In the genomic region with DNA sequence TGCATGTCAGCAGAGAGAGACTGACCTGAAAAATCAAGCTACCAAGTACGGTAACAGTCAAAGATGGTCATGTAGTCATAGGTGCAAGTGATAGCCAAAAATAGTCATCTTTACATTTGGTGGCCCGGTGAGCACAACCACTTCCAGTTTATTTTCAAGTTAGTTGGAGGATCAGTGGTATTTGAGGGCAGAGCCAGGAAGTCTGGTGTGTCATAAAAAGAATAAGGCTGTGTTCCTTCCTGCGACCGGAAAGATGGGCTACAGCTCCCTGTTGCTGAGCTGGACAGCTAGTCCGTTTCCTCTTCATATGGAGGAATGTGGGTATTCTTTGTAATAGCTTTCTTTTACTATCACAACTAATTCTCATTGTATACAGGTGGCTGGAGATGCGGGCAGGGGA, we compare ENCODE assay signal across 22 mouse cellular contexts.
A peak's percentile ranks its signal among the peaks of the same experiment; 100 is the strongest.
DNase-seq lines count a peak whose midpoint lies in the region; ATAC-seq and TF ChIP-seq lines count a peak whose summit lies in the region.
"Had no signal": no experiment of that assay in that cellular context is flagged by ENCODE, and none has a peak within 500 bp of the region (broad histone marks: within the 10 kb centered on the region; RNA-seq: fewer than 3 reads in every experiment).

No protein-coding gene starts in this region.

- H3K4me3 ChIP-seq in forebrain, embryonic 11.5 days (ENCODE audit: low read depth, low read length): no peak overlapping the region
- no peak overlapping the region for H3K4me3 ChIP-seq in forebrain, postnatal 0 days (ENCODE audit: low read depth, low read length)
- no peak overlapping the region for H3K4me3 ChIP-seq in midbrain, embryonic 10.5 days
- no peak overlapping the region for H3K4me3 ChIP-seq in midbrain, postnatal 0 days (ENCODE audit: low read depth, low read length)
- H3K4me3 ChIP-seq: embryonic facial prominence, embryonic 12.5 days; heart, adult 2 months; heart, embryonic 13.5 days; hindbrain, embryonic 13.5 days had no signal

- no peak overlapping the region for H3K27ac ChIP-seq in forebrain, embryonic 11.5 days (ENCODE audit: low read depth, low read length)
- no peak overlapping the region for H3K27ac ChIP-seq in forebrain, postnatal 0 days (ENCODE audit: low read depth, low read length)
- H3K27ac ChIP-seq in midbrain, embryonic 10.5 days (replicated peaks): peak overlapping the region; percentile 74
- H3K27ac ChIP-seq in midbrain, postnatal 0 days (ENCODE audit: low read depth, low read length): no peak overlapping the region
- H3K27ac ChIP-seq: embryonic facial prominence, embryonic 12.5 days; heart, adult 2 months; heart, embryonic 13.5 days; hindbrain, embryonic 13.5 days had no signal

- no peaks in the 10 kb centered on the region for H3K9me3 ChIP-seq in forebrain, embryonic 11.5 days (ENCODE audit: control insufficient read depth, low read length)
- no peaks in the 10 kb centered on the region for H3K9me3 ChIP-seq in forebrain, postnatal 0 days (ENCODE audit: low read length)
- H3K9me3 ChIP-seq in midbrain, embryonic 10.5 days (replicated peaks): no peaks in the 10 kb centered on the region
- H3K9me3 ChIP-seq in midbrain, postnatal 0 days (ENCODE audit: low read length): no peaks in the 10 kb centered on the region
- H3K9me3 ChIP-seq: embryonic facial prominence, embryonic 12.5 days; heart, embryonic 13.5 days; hindbrain, embryonic 13.5 days had no signal

- TF ChIP-seq CTCF in forebrain, postnatal 0 days (IDR thresholded peaks at IDR 0.05; ENCODE audit: low read depth): no peak
- TF ChIP-seq CTCF in midbrain, postnatal 0 days (IDR thresholded peaks at IDR 0.05): no peak

- H3K27me3 ChIP-seq in forebrain, embryonic 11.5 days (ENCODE audit: control insufficient read depth, insufficient read depth, low read length): no peaks in the 10 kb centered on the region
- H3K27me3 ChIP-seq in forebrain, postnatal 0 days (ENCODE audit: insufficient read depth, low read length): no peaks in the 10 kb centered on the region
- H3K27me3 ChIP-seq in midbrain, embryonic 10.5 days (ENCODE audit: low read depth, poor library complexity, severe bottlenecking): peaks cover 3% of the 10 kb centered on the region; the same call in 1 of the 2 replicates
- no peaks in the 10 kb centered on the region for H3K27me3 ChIP-seq in midbrain, postnatal 0 days (ENCODE audit: insufficient read depth, low read length)
- H3K27me3 ChIP-seq in splenic B cell, adult 2 months (ENCODE audit: control insufficient read depth, insufficient read depth, low read length, poor library complexity, severe bottlenecking): no peaks in the 10 kb centered on the region
- H3K27me3 ChIP-seq: embryonic facial prominence, embryonic 12.5 days; heart, embryonic 13.5 days had no signal

- WGBS in forebrain, embryonic 11.5 days: 92% methylated on average over 6 of the region's 6 CpGs
- WGBS in forebrain, postnatal 0 days: 95% methylated on average over 6 of the region's 6 CpGs
- WGBS in midbrain, embryonic 10.5 days: 91% methylated on average over 6 of the region's 6 CpGs
- WGBS in midbrain, postnatal 0 days: 89% methylated on average over 6 of the region's 6 CpGs

- peak; percentile 35 for DNase-seq in forebrain, embryonic 11.5 days (ENCODE audit: low spot score)
- DNase-seq in forebrain, postnatal 0 days: no peak
- DNase-seq in midbrain, embryonic 10.5 days (ENCODE audit: low spot score): no peak
- DNase-seq in midbrain, postnatal 0 days (ENCODE audit: low spot score): no peak
- DNase-seq in splenic B cell, adult 2 months (ENCODE audit: low read depth, low spot score): peak; percentile 7
- no peak for DNase-seq in embryo, embryonic 10.5 days (ENCODE audit: low spot score)
- no peak for DNase-seq in right cerebral cortex, adult 18-20 months
- DNase-seq: adrenal gland, adult 2 months; adrenal gland, postnatal 25 days; cerebellum, adult 18-20 months; cerebellum, adult 9-11 months; cerebellum, postnatal 36 days; embryo, embryonic 11 days; gastrocnemius, postnatal 36 days; heart, adult 2 months; heart, postnatal 36 days had no signal

- H3K9ac ChIP-seq in forebrain, embryonic 11.5 days (ENCODE audit: low read length): no peak overlapping the region
- no peak overlapping the region for H3K9ac ChIP-seq in forebrain, postnatal 0 days
- H3K9ac ChIP-seq in midbrain, postnatal 0 days (replicated peaks; ENCODE audit: low read length, poor library complexity, severe bottlenecking): no peak overlapping the region
- H3K9ac ChIP-seq: embryonic facial prominence, embryonic 12.5 days; heart, embryonic 13.5 days; hindbrain, embryonic 13.5 days had no signal

- H3K4me2 ChIP-seq in forebrain, embryonic 11.5 days (ENCODE audit: low read depth, low read length, severe bottlenecking): no peak overlapping the region
- no peak overlapping the region for H3K4me2 ChIP-seq in forebrain, postnatal 0 days (ENCODE audit: low read depth)
- no peak overlapping the region for H3K4me2 ChIP-seq in midbrain, postnatal 0 days (ENCODE audit: low read depth, low read length, poor library complexity, severe bottlenecking)
- H3K4me2 ChIP-seq: embryonic facial prominence, embryonic 12.5 days; heart, embryonic 13.5 days; hindbrain, embryonic 13.5 days had no signal

- no peak for ATAC-seq in forebrain, embryonic 11.5 days (replicated peaks; ENCODE audit: low FRiP score)
- no peak for ATAC-seq in forebrain, postnatal 0 days
- ATAC-seq in midbrain, postnatal 0 days (ENCODE audit: low FRiP score): no peak
- peak; percentile 60 to 68; a peak in 3 of 4 replicates for ATAC-seq in hematopoietic stem cell, adult 5-6 weeks (replicated peaks in 1 of 2; ENCODE audit: insufficient read depth in 1 of 2, low FRiP score in 2 of 2, low TSS enrichment in 1 of 2, low read depth in 1 of 2, poor library complexity in 2 of 2, severe bottlenecking in 2 of 2)
- ATAC-seq: forebrain, embryonic 14.5 days; intestine, embryonic 16.5 days had no signal

- H3K36me3 ChIP-seq in forebrain, embryonic 11.5 days (ENCODE audit: control insufficient read depth, insufficient read depth, low read length): no peaks in the 10 kb centered on the region
- H3K36me3 ChIP-seq in forebrain, postnatal 0 days (ENCODE audit: insufficient read depth): no peaks in the 10 kb centered on the region
- H3K36me3 ChIP-seq in midbrain, embryonic 10.5 days: no peaks in the 10 kb centered on the region
- H3K36me3 ChIP-seq in midbrain, postnatal 0 days (ENCODE audit: insufficient read depth, low read length): no peaks in the 10 kb centered on the region
- H3K36me3 ChIP-seq in splenic B cell, adult 2 months (ENCODE audit: control insufficient read depth, insufficient read depth, low read length, poor library complexity, severe bottlenecking): no peaks in the 10 kb centered on the region
- H3K36me3 ChIP-seq: embryonic facial prominence, embryonic 12.5 days; heart, embryonic 13.5 days; hindbrain, embryonic 13.5 days had no signal

- peaks cover 10% of the 10 kb centered on the region; the same call in 1 of the 2 replicates for H3K4me1 ChIP-seq in forebrain, embryonic 11.5 days (replicated peaks; ENCODE audit: control insufficient read depth, insufficient read depth, low read length)
- H3K4me1 ChIP-seq in forebrain, postnatal 0 days (ENCODE audit: insufficient read depth): no peaks in the 10 kb centered on the region
- H3K4me1 ChIP-seq in midbrain, embryonic 10.5 days: peaks cover 31% of the 10 kb centered on the region
- no peaks in the 10 kb centered on the region for H3K4me1 ChIP-seq in midbrain, postnatal 0 days (ENCODE audit: insufficient read depth, low read length)
- H3K4me1 ChIP-seq: embryonic facial prominence, embryonic 12.5 days; heart, embryonic 13.5 days had no signal

Comparison
In these comparisons a context has a peak if more than half of its experiments do, and no peak if none do; other contexts are left out.
1. DNase-seq: peak in forebrain, embryonic 11.5 days (single experiment) and splenic B cell, adult 2 months (single experiment); none in forebrain, postnatal 0 days (single experiment), midbrain, embryonic 10.5 days (single experiment), midbrain, postnatal 0 days (single experiment), embryo, embryonic 10.5 days (single experiment) and right cerebral cortex, adult 18-20 months (single experiment).
2. ATAC-seq: peak in hematopoietic stem cell, adult 5-6 weeks (2 of 2); none in forebrain, embryonic 11.5 days (single experiment), forebrain, postnatal 0 days (single experiment) and midbrain, postnatal 0 days (single experiment).